Mouse (Mus musculus): ENCODE measurements around the gene Pbx1. TPM values are rescaled to one million over a fixed set of nuclear protein-coding genes. Genes with fewer than 3 reads are reported as not detected.

Pbx1 gene
- polyA plus RNA-seq, 1 experiment from 2014 or later: 48.8 TPM

- no peak for ATAC-seq (ENCODE audit: insufficient read depth)
- WGBS: 89% methylated on average over 4 of the region's 4 CpGs
- Histone ChIP-seq H3K27me3 (ENCODE audit: insufficient read depth, low read length) (no peaks in the 10 kb centered on the region), H3K9ac (no peak overlapping the region), H3K4me3 (ENCODE audit: low read depth, low read length) (no peak overlapping the region), H3K27ac (ENCODE audit: low read depth) (no peak overlapping the region), H3K4me1 (ENCODE audit: insufficient read depth) (0 out of 2 replicates have a peak, but pooled peaks cover 5% of the 10 kb centered on the region), H3K4me2 (no peak overlapping the region), H3K36me3 (ENCODE audit: insufficient read depth) (no peaks in the 10 kb centered on the region), H3K9me3 (ENCODE audit: low read depth, low read length) (no peaks in the 10 kb centered on the region)
- no peak for DNase-seq
- TF ChIP-seq CTCF (IDR thresholded peaks at IDR 0.05; ENCODE audit: low read depth): no peak
Measured at GRCm38 (mm10) chr1:168271207-168271606, 160.9 kb downstream of the Pbx1 start.

- Histone ChIP-seq H3K9ac (no peak overlapping the region), H3K9me3 (ENCODE audit: low read depth, low read length) (no peaks in the 10 kb centered on the region), H3K27ac (ENCODE audit: low read depth) (no peak overlapping the region; the same call in 1 of the 2 replicates), H3K4me1 (ENCODE audit: insufficient read depth) (no peaks in the 10 kb centered on the region), H3K36me3 (ENCODE audit: insufficient read depth) (no peaks in the 10 kb centered on the region), H3K4me3 (ENCODE audit: low read depth, low read length) (no peak overlapping the region), H3K27me3 (ENCODE audit: insufficient read depth, low read length) (no peaks in the 10 kb centered on the region), H3K4me2 (no peak overlapping the region)
- WGBS: 70% methylated on average over 12 of the region's 12 CpGs
- TF ChIP-seq CTCF (IDR thresholded peaks at IDR 0.05; ENCODE audit: low read depth): no peak
- DNase-seq (peak; percentile 27), ATAC-seq (ENCODE audit: insufficient read depth) (peak; percentile 21; the same call in 1 of the 2 replicates)
Measured at GRCm38 (mm10) chr1:168268751-168269623, 163.1 kb downstream of the Pbx1 start.

- Histone ChIP-seq H3K9ac (no peak overlapping the region), H3K4me2 (no peak overlapping the region), H3K27me3 (ENCODE audit: insufficient read depth, low read length) (no peaks in the 10 kb centered on the region), H3K4me1 (ENCODE audit: insufficient read depth) (no peaks in the 10 kb centered on the region), H3K27ac (ENCODE audit: low read depth) (no peak overlapping the region), H3K9me3 (ENCODE audit: low read depth, low read length) (no peaks in the 10 kb centered on the region), H3K36me3 (ENCODE audit: insufficient read depth) (no peaks in the 10 kb centered on the region), H3K4me3 (ENCODE audit: low read depth, low read length) (no peak overlapping the region)
- no peak for DNase-seq
- no peak for TF ChIP-seq CTCF (IDR thresholded peaks at IDR 0.05; ENCODE audit: low read depth)
- ATAC-seq (ENCODE audit: insufficient read depth): no peak
- WGBS: 80% methylated on average over 4 of the region's 4 CpGs
Measured at GRCm38 (mm10) chr1:168268224-168268623, 163.8 kb downstream of the Pbx1 start.

- DNase-seq (peak; percentile 64), ATAC-seq (ENCODE audit: insufficient read depth) (peak; percentile 62; the same call in 1 of the 2 replicates)
Measured at GRCm38 (mm10) chr1:168265594-168266390, 166.3 kb downstream of the Pbx1 start.

GRCm38 (mm10) chr1:168265090-168265489, 167.0 kb downstream of the Pbx1 start:
- 86% methylated on average over 5 of the region's 5 CpGs for WGBS
- no peak for TF ChIP-seq CTCF (IDR thresholded peaks at IDR 0.05; ENCODE audit: low read depth)
- H3K9me3 ChIP-seq (ENCODE audit: low read depth, low read length): no peaks in the 10 kb centered on the region
- no peak overlapping the region for H3K9ac ChIP-seq
- DNase-seq (no peak), ATAC-seq (ENCODE audit: insufficient read depth) (no peak)
- no peak overlapping the region for H3K4me3 ChIP-seq (ENCODE audit: low read depth, low read length)
- H3K27me3 ChIP-seq (ENCODE audit: insufficient read depth, low read length): no peaks in the 10 kb centered on the region
- no peaks in the 10 kb centered on the region for H3K4me1 ChIP-seq (ENCODE audit: insufficient read depth)
- no peak overlapping the region for H3K27ac ChIP-seq (ENCODE audit: low read depth)
- no peak overlapping the region for H3K4me2 ChIP-seq
- no peaks in the 10 kb centered on the region for H3K36me3 ChIP-seq (ENCODE audit: insufficient read depth)

More at GRCm38 (mm10) chr1:168265594-168266390, 166.3 kb downstream of the Pbx1 start:
- Histone ChIP-seq H3K4me2 (no peak overlapping the region), H3K4me1 (ENCODE audit: insufficient read depth) (no peaks in the 10 kb centered on the region), H3K27ac (ENCODE audit: low read depth) (no peak overlapping the region), H3K9ac (no peak overlapping the region), H3K36me3 (ENCODE audit: insufficient read depth) (no peaks in the 10 kb centered on the region), H3K4me3 (ENCODE audit: low read depth, low read length) (no peak overlapping the region), H3K9me3 (ENCODE audit: low read depth, low read length) (no peaks in the 10 kb centered on the region), H3K27me3 (ENCODE audit: insufficient read depth, low read length) (no peaks in the 10 kb centered on the region)
- TF ChIP-seq CTCF (IDR thresholded peaks at IDR 0.05; ENCODE audit: low read depth): no peak
- 61% methylated on average over 12 of the region's 12 CpGs for WGBS

- TF ChIP-seq CTCF (IDR thresholded peaks at IDR 0.05; ENCODE audit: low read depth): no peak
- H3K36me3 ChIP-seq (ENCODE audit: insufficient read depth): no peaks in the 10 kb centered on the region
- no peaks in the 10 kb centered on the region for H3K27me3 ChIP-seq (ENCODE audit: insufficient read depth, low read length)
- H3K9me3 ChIP-seq (ENCODE audit: low read depth, low read length): no peaks in the 10 kb centered on the region
- WGBS: 82% methylated on average over 3 of the region's 3 CpGs
- DNase-seq (no peak), ATAC-seq (ENCODE audit: insufficient read depth) (no peak)
- H3K9ac ChIP-seq: no peak overlapping the region
- no peaks in the 10 kb centered on the region for H3K4me1 ChIP-seq (ENCODE audit: insufficient read depth)
- no peak overlapping the region for H3K27ac ChIP-seq (ENCODE audit: low read depth)
- H3K4me2 ChIP-seq: no peak overlapping the region
- H3K4me3 ChIP-seq (ENCODE audit: low read depth, low read length): no peak overlapping the region
Measured at GRCm38 (mm10) chr1:168260391-168260790, 171.7 kb downstream of the Pbx1 start.

- ATAC-seq (ENCODE audit: insufficient read depth) (no peak), DNase-seq (no peak)
- 64% methylated on average over 7 of the region's 7 CpGs for WGBS
- Histone ChIP-seq H3K4me1 (ENCODE audit: insufficient read depth) (no peaks in the 10 kb centered on the region), H3K4me2 (no peak overlapping the region), H3K9ac (no peak overlapping the region), H3K36me3 (ENCODE audit: insufficient read depth) (no peaks in the 10 kb centered on the region), H3K9me3 (ENCODE audit: low read depth, low read length) (no peaks in the 10 kb centered on the region), H3K27me3 (ENCODE audit: insufficient read depth, low read length) (no peaks in the 10 kb centered on the region), H3K4me3 (ENCODE audit: low read depth, low read length) (no peak overlapping the region), H3K27ac (ENCODE audit: low read depth) (no peak overlapping the region)
- TF ChIP-seq CTCF (IDR thresholded peaks at IDR 0.05; ENCODE audit: low read depth): no peak
Measured at GRCm38 (mm10) chr1:168258856-168259255, 173.2 kb downstream of the Pbx1 start.

Data from lung, embryonic 14.5 days (tissue).